Mouse (Mus musculus) small intestine, adult 2 months (tissue): ENCODE data around the gene Gdpgp1. TPM values are rescaled to one million over a fixed set of nuclear protein-coding genes. Genes with fewer than 3 reads are reported as not detected.

Experiments
- H3K27ac ChIP-seq: fragments of 200-500 bp; 2 replicates; pipeline ENCODE4 v1.5.1; 2012; ENCODE audit warnings: low read depth, low read length, control low read depth, inconsistent platforms; ENCODE audit not compliant: insufficient read depth
- H3K27me3 ChIP-seq: fragments of 200-500 bp; 2 replicates; pipeline ENCODE4 v1.6.1; 2012; ENCODE audit warnings: mild to moderate bottlenecking, moderate library complexity, low read length, inconsistent platforms; ENCODE audit not compliant: control insufficient read depth, insufficient read depth
- H3K36me3 ChIP-seq: fragments of 200-500 bp; 2 replicates; pipeline ENCODE4 v1.6.1; 2012; ENCODE audit warnings: mild to moderate bottlenecking, low read length, control low read depth, inconsistent platforms; ENCODE audit not compliant: control insufficient read depth, insufficient read depth
- H3K4me1 ChIP-seq: fragments of 200-500 bp; 2 replicates; pipeline ENCODE4 v1.6.1; 2012; ENCODE audit warnings: low read length, inconsistent platforms, mixed read lengths; ENCODE audit not compliant: control insufficient read depth, insufficient read depth, insufficient read length
- H3K4me3 ChIP-seq: fragments of 200-500 bp; 2 replicates; pipeline ENCODE4 v1.5.1; 2012; ENCODE audit warnings: low read depth, mild to moderate bottlenecking, control low read depth, inconsistent platforms, low read length, moderate library complexity
- CTCF ChIP-seq: fragments of 200-500 bp; IDR thresholded peaks from 2 replicates; pipeline ENCODE4 v1.5.1; 2012; ENCODE audit warnings: low read depth, mild to moderate bottlenecking, control low read depth, inconsistent platforms, low read length, moderate library complexity, mixed read lengths; ENCODE audit not compliant: insufficient replicate concordance, insufficient read length; ENCODE audit errors: extremely low read depth
- POLR2A ChIP-seq: fragments of 200-500 bp; IDR thresholded peaks from 2 replicates; pipeline ENCODE4 v1.6.1; 2012; ENCODE audit warnings: low read depth, mild to moderate bottlenecking, control low read depth, inconsistent platforms, low read length, moderate library complexity
- WGBS: fragments of 180-500 bp; shearing (Covaris S2); methylation state at CpG from one replicate; pipeline ENCODE4 v1.1.7; 2018; 5-methylcytosine and 5-hydroxymethylcytosine counted together
- polyA plus RNA-seq: library from polyadenylated mRNA; depleted of rRNA; stranded (reverse); fragments of >200 nt; gene quantifications from 2 replicates; pipeline ENCODE4 v1.2.3, GENCODE M21; 2012

The Gdpgp1 gene
- polyA plus RNA-seq, 1 experiment: 3.2 TPM

- H3K27me3 ChIP-seq: no peaks in the 10 kb centered on the region
- TF ChIP-seq POLR2A (no peak), CTCF (no peak)
- 71% methylated on average over 7 of the region's 7 CpGs for WGBS
- no peak overlapping the region for H3K4me3 ChIP-seq
- H3K4me1 ChIP-seq: peaks cover 72% of the 10 kb centered on the region
- peak overlapping the region; percentile 77; the same call in 1 of the 2 replicates for H3K27ac ChIP-seq
- peaks cover 28% of the 10 kb centered on the region for H3K36me3 ChIP-seq
These were observed 27.7 kb upstream of the Gdpgp1 start for GRCm38 (mm10) chr7:80204961-80205360.

GRCm38 (mm10) chr7:80205705-80206589, 26.7 kb upstream of the Gdpgp1 start:
- H3K4me1 ChIP-seq: peaks cover 73% of the 10 kb centered on the region
- WGBS: 68% methylated on average over 12 of the region's 12 CpGs

GRCm38 (mm10) chr7:80207314-80207731, 25.3 kb upstream of the Gdpgp1 start:
- Histone ChIP-seq H3K4me3 (peak overlapping the region; percentile 7; the same call in 1 of the 2 replicates), H3K27ac (peak overlapping the region; percentile 77), H3K4me1 (peaks cover 65% of the 10 kb centered on the region), H3K36me3 (peaks cover 9% of the 10 kb centered on the region), H3K27me3 (no peaks in the 10 kb centered on the region)
- TF ChIP-seq POLR2A: no peak; the same call in 1 of the 2 replicates
- TF ChIP-seq CTCF: no peak
- WGBS: 30% methylated on average over 3 of the region's 3 CpGs

More at GRCm38 (mm10) chr7:80205705-80206589, 26.7 kb upstream of the Gdpgp1 start:
- no peaks in the 10 kb centered on the region for H3K27me3 ChIP-seq
- H3K27ac ChIP-seq: peak overlapping the region; percentile 77
- peaks cover 22% of the 10 kb centered on the region for H3K36me3 ChIP-seq
- no peak overlapping the region for H3K4me3 ChIP-seq
- TF ChIP-seq POLR2A: no peak
- TF ChIP-seq CTCF: 0 out of 2 replicates have a peak, but pooled peaks have one; percentile 7

GRCm38 (mm10) chr7:80208026-80208642, 24.5 kb upstream of the Gdpgp1 start:
- 18% methylated on average over 18 of the region's 18 CpGs for WGBS
- TF ChIP-seq CTCF: no peak
- TF ChIP-seq POLR2A: no peak
- Histone ChIP-seq H3K36me3 (peaks cover 11% of the 10 kb centered on the region), H3K27ac (peak overlapping the region; percentile 77), H3K4me1 (peaks cover 60% of the 10 kb centered on the region), H3K27me3 (no peaks in the 10 kb centered on the region), H3K4me3 (peak overlapping the region; percentile 7; the same call in 1 of the 2 replicates)

GRCm38 (mm10) chr7:80208738-80209430, 23.8 kb upstream of the Gdpgp1 start:
- Histone ChIP-seq H3K4me1 (peaks cover 55% of the 10 kb centered on the region), H3K36me3 (peaks cover 15% of the 10 kb centered on the region), H3K27ac (peak overlapping the region; percentile 77), H3K27me3 (no peaks in the 10 kb centered on the region), H3K4me3 (peak overlapping the region; percentile 38)
- TF ChIP-seq POLR2A (no peak), CTCF (no peak)
- WGBS: 18% methylated on average over 10 of the region's 10 CpGs

GRCm38 (mm10) chr7:80209669-80210068, 23.0 kb upstream of the Gdpgp1 start:
- H3K27ac ChIP-seq: peak overlapping the region; percentile 77
- H3K27me3 ChIP-seq: no peaks in the 10 kb centered on the region
- 67% methylated on average over 6 of the region's 6 CpGs for WGBS
- peaks cover 51% of the 10 kb centered on the region for H3K4me1 ChIP-seq
- TF ChIP-seq POLR2A (no peak), CTCF (no peak)
- H3K36me3 ChIP-seq: peaks cover 21% of the 10 kb centered on the region
- H3K4me3 ChIP-seq: no peak overlapping the region

- no peaks in the 10 kb centered on the region for H3K27me3 ChIP-seq
- H3K27ac ChIP-seq: no peak overlapping the region; the same call in 1 of the 2 replicates
- WGBS: 94% methylated on average over 4 of the region's 4 CpGs
- no peak overlapping the region for H3K4me3 ChIP-seq
- peaks cover 28% of the 10 kb centered on the region for H3K36me3 ChIP-seq
- no peak for TF ChIP-seq POLR2A
- TF ChIP-seq CTCF: no peak
- H3K4me1 ChIP-seq: peaks cover 42% of the 10 kb centered on the region
These were observed 21.7 kb upstream of the Gdpgp1 start for GRCm38 (mm10) chr7:80210982-80211381.
